Mouse (Mus musculus) neural tube, embryonic 14.5 days (tissue): ENCODE measurements around the gene Nkd1. TPM values are rescaled to one million over a fixed set of nuclear protein-coding genes. Genes with fewer than 3 reads are reported as not detected.
A peak's percentile ranks its signal among the peaks of the same experiment; 100 is the strongest.

Experiments used
- ATAC-seq: fragments of 200-750 bp; cut with Nextera tagmentation; 2 replicates; pipeline ENCODE4 v1.8.0; 2017; ENCODE audit warnings: low read depth, mild to moderate bottlenecking, moderate TSS enrichment, moderate library complexity
- H3K27ac ChIP-seq: fragments of 300-500 bp; sonication (generic); 2 replicates; pipeline ENCODE4 v1.5.1; 2014; ENCODE audit warnings: low read depth, mild to moderate bottlenecking, control low read depth, low read length, moderate library complexity, mixed read lengths
- H3K27me3 ChIP-seq: fragments of 300-500 bp; sonication (generic); 2 replicates; pipeline ENCODE4 v1.6.1; 2014; ENCODE audit warnings: low read length; ENCODE audit not compliant: control insufficient read depth, insufficient read depth
- H3K36me3 ChIP-seq: fragments of 300-500 bp; sonication (generic); 2 replicates; pipeline ENCODE4 v1.6.1; 2014; ENCODE audit warnings: low read length, mixed read lengths; ENCODE audit not compliant: control insufficient read depth, insufficient read depth
- H3K4me1 ChIP-seq: fragments of 300-500 bp; sonication (generic); 2 replicates; pipeline ENCODE4 v1.6.1; 2014; ENCODE audit warnings: low read length; ENCODE audit not compliant: control insufficient read depth, insufficient read depth
- H3K4me2 ChIP-seq: fragments of 300-500 bp; sonication (generic); 2 replicates; pipeline ENCODE4 v1.6.1; 2014; ENCODE audit warnings: mild to moderate bottlenecking, low read depth, low read length, control low read depth
- H3K4me3 ChIP-seq: fragments of 300-500 bp; sonication (generic); 2 replicates; pipeline ENCODE4 v1.5.1; 2014; ENCODE audit warnings: low read depth, low read length, control low read depth, mixed read lengths
- H3K9ac ChIP-seq: fragments of 300-500 bp; sonication (generic); replicated peaks from 2 replicates; pipeline ENCODE4 v1.6.1; 2014; ENCODE audit warnings: low read depth, mild to moderate bottlenecking, control low read depth, low read length, mixed read lengths
- H3K9me3 ChIP-seq: fragments of 300-500 bp; sonication (generic); 2 replicates; pipeline ENCODE4 v1.6.1; 2016; ENCODE audit warnings: low read length; ENCODE audit not compliant: control insufficient read depth
- WGBS: fragments of 180-500 bp; shearing (Covaris S2); extraction: QIAGEN DNeasy Blood & Tissue Kit; methylation state at CpG from one replicate; pipeline ENCODE4 v1.1.7; 2014; 5-methylcytosine and 5-hydroxymethylcytosine counted together
- polyA plus RNA-seq: library from polyadenylated mRNA; unstranded; fragments of >200 nt; fragmentation: Nextera tagmentation; extraction: Ambion mirVana; gene quantifications from 2 replicates; pipeline ENCODE4 v1.2.1, GENCODE M21; 2014

Nkd1 gene
- polyA plus RNA-seq, 1 experiment from 2014 or later = 29.9 TPM

DNA sequence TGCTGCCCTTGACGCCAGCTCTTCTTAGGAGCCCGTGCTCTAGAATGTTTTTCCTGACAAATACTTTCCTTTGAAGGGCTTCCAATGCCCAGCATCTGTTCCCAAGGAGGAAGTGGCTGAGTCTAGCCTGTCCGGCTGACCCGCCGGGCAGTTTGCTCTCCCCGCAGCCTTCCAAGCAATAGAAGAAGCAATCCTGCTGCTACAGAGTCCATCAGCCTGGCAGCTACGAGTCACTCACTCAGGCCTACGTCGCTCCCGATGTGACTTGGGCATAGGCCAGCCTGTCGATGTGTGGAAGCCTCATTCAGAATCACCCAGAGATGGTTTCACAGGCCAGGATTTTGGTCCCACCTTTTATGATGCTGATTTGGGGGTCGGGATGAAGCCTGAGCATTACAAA, 74.9 kb downstream of the Nkd1 start:
- Histone ChIP-seq H3K4me2 (no peak overlapping the region), H3K4me3 (no peak overlapping the region), H3K36me3 (no peaks in the 10 kb centered on the region), H3K4me1 (no peaks in the 10 kb centered on the region), H3K9me3 (no peaks in the 10 kb centered on the region), H3K9ac (no peak overlapping the region), H3K27me3 (no peaks in the 10 kb centered on the region), H3K27ac (no peak overlapping the region)
- ATAC-seq = no peak
- WGBS = 81% methylated on average over 12 of the region's 12 CpGs

DNA sequence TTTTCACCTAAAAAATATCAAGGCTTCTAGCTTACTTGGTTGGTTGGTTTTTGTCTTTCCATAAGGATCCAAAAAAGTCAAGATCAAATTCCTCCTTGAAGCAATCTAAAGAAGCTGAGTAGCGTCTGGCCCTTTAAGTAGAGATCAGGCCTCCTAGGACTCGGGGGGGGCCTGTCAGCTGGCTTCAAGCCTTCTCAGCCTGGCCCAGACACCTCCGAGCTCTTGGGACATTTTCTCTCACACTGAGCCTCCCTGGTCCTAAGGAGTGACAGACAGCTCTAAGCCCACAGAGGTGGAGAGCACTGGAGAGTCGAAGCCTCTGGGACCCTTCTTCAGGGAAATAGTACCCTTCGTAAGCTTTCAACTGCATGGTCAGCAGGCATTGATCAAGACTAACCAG, 77.4 kb downstream of the Nkd1 start:
- H3K4me2 ChIP-seq = no peak overlapping the region
- no peak overlapping the region for H3K27ac ChIP-seq
- H3K4me1 ChIP-seq = no peaks in the 10 kb centered on the region
- no peak for ATAC-seq
- H3K36me3 ChIP-seq = no peaks in the 10 kb centered on the region
- 80% methylated on average over 5 of the region's 5 CpGs for WGBS
- H3K9me3 ChIP-seq = no peaks in the 10 kb centered on the region
- no peak overlapping the region for H3K4me3 ChIP-seq
- no peaks in the 10 kb centered on the region for H3K27me3 ChIP-seq
- no peak overlapping the region for H3K9ac ChIP-seq

DNA sequence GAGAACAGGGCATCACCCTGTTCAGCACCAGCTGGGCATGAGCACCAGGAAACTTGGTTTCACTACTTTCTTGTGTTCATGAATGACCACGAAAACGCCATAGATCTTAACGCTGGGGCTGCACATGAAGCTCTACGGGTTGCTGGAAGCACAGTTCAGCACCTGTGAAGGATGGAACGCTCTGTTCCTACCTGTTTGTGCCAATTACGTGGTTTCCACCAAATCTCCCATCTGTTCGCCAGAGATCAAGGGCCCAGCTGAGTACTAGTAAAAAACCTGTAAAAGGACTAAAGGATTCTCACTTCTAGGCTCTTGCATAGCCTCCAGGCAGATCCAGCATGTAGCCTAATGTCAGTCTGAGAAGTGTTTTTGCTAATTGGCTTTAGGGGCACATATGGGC, 78.3 kb downstream of the Nkd1 start:
- Histone ChIP-seq H3K4me2 (no peak overlapping the region), H3K36me3 (no peaks in the 10 kb centered on the region), H3K9me3 (no peaks in the 10 kb centered on the region), H3K4me3 (no peak overlapping the region), H3K4me1 (peaks cover 7% of the 10 kb centered on the region), H3K9ac (no peak overlapping the region), H3K27ac (no peak overlapping the region), H3K27me3 (no peaks in the 10 kb centered on the region)
- WGBS = 90% methylated on average over 7 of the region's 7 CpGs
- no peak for ATAC-seq

DNA sequence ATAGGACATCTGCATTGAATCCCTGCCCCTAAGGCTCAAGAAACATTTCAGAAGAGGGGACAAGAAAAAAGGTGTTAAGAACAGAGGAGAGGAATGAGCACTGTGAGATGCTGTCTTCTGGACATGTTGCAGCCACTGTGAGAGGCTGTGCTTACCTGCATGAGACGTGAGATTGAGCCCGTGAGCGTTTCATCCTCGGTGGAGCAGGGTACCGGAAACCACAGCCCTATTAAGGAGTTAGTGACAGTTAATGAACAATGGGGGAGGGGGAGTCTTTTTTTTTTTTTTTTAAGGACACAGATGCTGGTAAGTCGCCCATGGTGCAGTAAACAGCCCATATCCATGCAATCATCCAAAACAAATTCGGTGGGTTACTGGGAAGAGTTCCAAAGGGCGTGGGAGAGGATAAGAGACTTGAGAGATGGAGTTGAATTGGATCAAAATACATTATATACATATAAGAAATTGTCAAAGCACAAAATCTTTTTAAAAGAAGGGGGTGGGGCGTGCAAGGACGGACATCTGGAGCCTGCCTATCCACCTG, 82.4 kb downstream of the Nkd1 start:
- Histone ChIP-seq H3K4me3 (peak overlapping the region; percentile 19; the same call in 1 of the 2 replicates), H3K9ac (0 out of 2 replicates have a peak overlapping the region, but pooled peaks have one; percentile 37), H3K36me3 (no peaks in the 10 kb centered on the region), H3K4me2 (peak overlapping the region; percentile 63), H3K4me1 (peaks cover 7% of the 10 kb centered on the region), H3K27me3 (no peaks in the 10 kb centered on the region), H3K9me3 (no peaks in the 10 kb centered on the region), H3K27ac (no peak overlapping the region)
- peak; percentile 53; the same call in 1 of the 2 replicates for ATAC-seq
- 2% methylated on average over 10 of the region's 10 CpGs for WGBS

DNA sequence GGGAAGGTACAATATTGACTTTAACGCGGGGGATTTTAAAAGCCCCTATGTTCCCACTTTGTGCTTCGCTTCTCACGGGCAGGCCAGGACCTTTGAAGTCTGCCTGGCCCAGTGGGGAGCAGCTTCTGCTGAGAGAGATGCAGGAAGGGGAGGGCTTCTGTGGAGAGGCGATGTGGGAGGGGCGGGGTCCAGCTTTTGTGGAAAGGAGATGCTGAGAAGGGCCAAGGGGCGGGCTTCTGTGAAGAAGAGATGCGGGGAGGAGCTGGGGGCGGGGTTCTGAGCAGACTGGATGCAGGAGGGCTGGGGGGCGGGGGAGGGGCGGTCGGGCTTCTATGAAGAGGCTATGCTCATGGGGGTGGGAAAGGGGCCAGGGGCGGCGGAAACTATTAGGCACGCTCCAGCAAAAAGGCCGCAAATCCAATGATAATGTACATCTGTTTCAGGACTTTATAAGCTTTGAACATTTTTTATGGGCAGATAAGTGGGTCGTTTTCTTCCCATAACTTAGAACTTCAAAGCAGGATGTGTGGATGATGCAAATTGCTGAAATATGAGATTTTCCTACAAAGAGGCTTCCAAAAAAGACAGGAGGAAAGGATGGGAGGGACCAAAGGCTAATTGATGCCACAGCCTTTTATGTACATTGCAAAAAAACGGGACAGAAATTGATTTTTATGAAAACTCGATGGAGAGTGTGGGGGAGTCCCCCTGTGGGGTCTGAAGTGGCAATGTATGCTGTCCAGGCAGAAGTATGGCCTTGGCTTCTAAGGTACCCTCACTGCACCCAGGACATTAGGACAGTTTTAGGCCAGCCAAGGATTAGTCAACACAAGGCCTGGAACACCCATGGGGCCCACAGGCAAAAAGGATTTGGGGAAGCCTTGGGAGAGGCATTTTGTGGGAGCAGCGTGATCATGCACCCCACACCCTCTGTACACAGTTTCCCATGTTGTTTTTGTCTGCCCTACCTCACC, 83.2 kb downstream of the Nkd1 start:
- peak overlapping the region; percentile 63 for H3K4me2 ChIP-seq
- peaks cover 7% of the 10 kb centered on the region for H3K4me1 ChIP-seq
- 6% methylated on average over 20 of the region's 20 CpGs for WGBS
- no peaks in the 10 kb centered on the region for H3K27me3 ChIP-seq
- no peaks in the 10 kb centered on the region for H3K36me3 ChIP-seq
- H3K9me3 ChIP-seq = no peaks in the 10 kb centered on the region
- ATAC-seq = peak; percentile 86
- H3K27ac ChIP-seq = no peak overlapping the region
- peak overlapping the region; percentile 19; the same call in 1 of the 2 replicates for H3K4me3 ChIP-seq
- H3K9ac ChIP-seq = 0 out of 2 replicates have a peak overlapping the region, but pooled peaks have one; percentile 37

DNA sequence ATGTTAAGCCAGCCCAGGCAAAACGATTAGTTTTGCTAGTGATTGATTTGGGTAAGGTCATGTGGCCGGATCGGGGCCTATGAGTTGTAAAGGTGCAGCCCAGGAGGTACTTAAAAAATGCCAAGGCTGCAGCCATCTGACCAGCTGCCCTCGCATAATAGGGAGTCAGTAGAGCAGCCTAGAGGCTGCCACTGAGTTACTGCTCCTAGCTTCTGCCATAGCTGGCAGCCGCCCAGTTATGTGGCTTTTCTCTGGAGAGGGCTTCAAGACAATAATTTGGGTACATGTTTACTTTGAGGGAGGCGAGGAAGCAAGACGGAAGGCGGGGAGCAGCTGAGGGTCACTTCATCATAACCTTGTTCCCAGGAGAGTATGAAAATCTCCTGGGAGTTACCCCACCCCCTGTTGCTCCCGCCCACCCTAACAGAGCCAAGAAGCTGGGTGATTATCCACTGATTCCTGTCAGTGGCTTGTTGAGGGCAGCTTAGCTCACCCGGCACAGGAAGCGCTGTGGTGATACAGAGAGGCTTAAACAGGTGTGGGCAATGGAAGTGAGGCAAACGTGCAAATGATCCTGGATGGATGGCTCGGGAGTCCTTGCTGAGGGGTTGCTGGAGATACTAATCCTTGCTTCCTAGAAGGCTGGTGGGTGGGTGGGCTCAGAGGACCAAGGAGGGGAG, 84.3 kb downstream of the Nkd1 start:
- H3K4me2 ChIP-seq = no peak overlapping the region
- no peak overlapping the region for H3K4me3 ChIP-seq
- no peak for ATAC-seq
- H3K9me3 ChIP-seq = no peaks in the 10 kb centered on the region
- H3K27me3 ChIP-seq = no peaks in the 10 kb centered on the region
- 44% methylated on average over 13 of the region's 13 CpGs for WGBS
- no peak overlapping the region for H3K27ac ChIP-seq
- H3K9ac ChIP-seq = no peak overlapping the region
- H3K36me3 ChIP-seq = no peaks in the 10 kb centered on the region
- peaks cover 7% of the 10 kb centered on the region for H3K4me1 ChIP-seq

DNA sequence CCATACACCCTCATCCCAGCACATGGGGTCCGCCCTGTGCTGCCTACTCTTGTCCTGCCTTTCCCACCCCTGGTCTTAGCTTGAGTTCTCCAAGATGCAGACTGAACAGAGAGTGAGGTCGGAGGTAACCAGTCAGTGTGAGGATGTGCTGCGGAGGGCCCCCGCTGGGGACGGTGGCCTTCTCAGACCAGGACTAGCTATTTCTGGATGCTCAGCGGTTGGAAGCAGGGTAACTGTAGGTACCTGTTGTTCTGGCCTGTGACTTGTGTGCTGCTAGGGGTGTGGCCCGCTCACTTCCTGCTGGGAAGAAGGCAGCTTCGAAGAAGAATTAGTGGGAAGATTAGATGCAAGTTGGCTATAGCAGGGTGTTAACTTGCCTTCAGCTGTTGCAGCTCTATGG, 87.9 kb downstream of the Nkd1 start:
- H3K4me1 ChIP-seq = peaks cover 3% of the 10 kb centered on the region; the same call in 1 of the 2 replicates
- no peak for ATAC-seq
- no peaks in the 10 kb centered on the region for H3K9me3 ChIP-seq
- H3K27me3 ChIP-seq = no peaks in the 10 kb centered on the region
- H3K9ac ChIP-seq = no peak overlapping the region
- 76% methylated on average over 8 of the region's 8 CpGs for WGBS
- no peak overlapping the region for H3K27ac ChIP-seq
- no peak overlapping the region for H3K4me3 ChIP-seq
- H3K4me2 ChIP-seq = no peak overlapping the region
- H3K36me3 ChIP-seq = no peaks in the 10 kb centered on the region

DNA sequence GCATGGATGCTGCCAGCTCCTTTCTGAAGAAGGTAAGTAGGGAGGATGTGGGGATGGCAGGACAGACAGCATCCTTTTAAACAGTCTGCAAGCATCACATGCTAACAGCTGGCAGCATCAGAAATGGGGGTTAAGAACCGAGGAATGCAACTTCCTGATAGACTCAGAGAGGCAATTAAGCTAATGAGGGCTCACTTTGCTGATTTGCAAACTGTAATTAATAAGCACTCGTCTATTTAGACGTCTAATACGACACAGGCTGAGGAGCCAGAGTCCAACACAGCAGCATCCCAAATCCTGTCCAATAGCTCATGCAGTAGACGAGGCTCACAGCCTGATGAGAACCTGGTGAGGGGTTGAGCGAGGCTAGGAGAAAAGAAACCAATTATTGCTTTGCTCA, 89.1 kb downstream of the Nkd1 start:
- Histone ChIP-seq H3K36me3 (no peaks in the 10 kb centered on the region), H3K27ac (no peak overlapping the region), H3K27me3 (no peaks in the 10 kb centered on the region), H3K4me1 (no peaks in the 10 kb centered on the region), H3K9ac (no peak overlapping the region), H3K4me2 (no peak overlapping the region), H3K4me3 (no peak overlapping the region), H3K9me3 (no peaks in the 10 kb centered on the region)
- WGBS = 41% methylated on average over 6 of the region's 6 CpGs
- ATAC-seq = no peak

DNA sequence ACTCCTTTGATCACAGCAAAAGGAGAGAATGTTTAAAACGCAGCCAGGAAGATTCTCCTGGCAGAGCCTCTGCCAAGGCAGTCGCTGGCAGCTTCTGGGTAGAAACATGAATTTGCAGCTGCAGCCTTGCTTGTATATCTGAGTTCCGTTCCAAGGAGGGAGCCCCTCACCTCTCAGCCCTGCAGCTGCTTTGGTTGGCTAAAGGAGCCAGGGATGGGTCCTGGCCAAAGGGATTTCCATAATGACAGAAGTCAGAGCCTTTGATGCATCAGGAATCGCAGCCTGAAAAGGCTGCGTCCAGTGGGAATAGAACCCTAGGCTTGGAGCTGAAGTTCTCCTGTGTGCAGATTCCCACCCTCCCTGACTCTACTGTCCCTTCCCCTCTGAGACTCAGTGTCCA, 93.8 kb downstream of the Nkd1 start:
- WGBS = 71% methylated on average over 5 of the region's 5 CpGs
- Histone ChIP-seq H3K4me1 (no peaks in the 10 kb centered on the region), H3K4me3 (no peak overlapping the region), H3K36me3 (no peaks in the 10 kb centered on the region), H3K9ac (no peak overlapping the region), H3K27me3 (no peaks in the 10 kb centered on the region), H3K27ac (no peak overlapping the region), H3K4me2 (no peak overlapping the region), H3K9me3 (no peaks in the 10 kb centered on the region)
- ATAC-seq = no peak
